Mouse (Mus musculus): ENCODE measurements around the gene Abhd14b. TPM values are rescaled to one million over a fixed set of nuclear protein-coding genes. Genes with fewer than 3 reads are reported as not detected.

Abhd14b gene
- 1 to 10 TPM; 4.5 to 5.0 TPM for total RNA-seq (2021)

GRCm38 (mm10) chr9:106447348-106447747 lies at the start of gene Abhd14b, which contains the start of gene Abhd14a:
TSS of gene Abhd14b (plus strand) at chr9:106447459.
TSS of gene Abhd14a (minus strand) at chr9:106447678.
- DNase-seq, result peak; percentile 93

- DNase-seq, result no peak
Observed at GRCm38 (mm10) chr9:106397733-106398132, 49.5 kb upstream of the Abhd14b start.

GRCm38 (mm10) chr9:106398667-106399311 lies 48.5 kb upstream of the Abhd14b start:
- DNase-seq, result no peak

GRCm38 (mm10) chr9:106399808-106400207 lies 47.5 kb upstream of the Abhd14b start:
- DNase-seq, result no peak

- no peak for DNase-seq
Observed at GRCm38 (mm10) chr9:106402149-106402548, 45.1 kb upstream of the Abhd14b start.

- DNase-seq, result no peak
Observed at GRCm38 (mm10) chr9:106402607-106403375, 44.5 kb upstream of the Abhd14b start.

GRCm38 (mm10) chr9:106405275-106405674 lies 42.0 kb upstream of the Abhd14b start:
- peak; percentile 82 for DNase-seq

- peak; percentile 68 for DNase-seq
Observed at GRCm38 (mm10) chr9:106406443-106407078, 40.7 kb upstream of the Abhd14b start.

GRCm38 (mm10) chr9:106409096-106409495 lies 38.2 kb upstream of the Abhd14b start:
- DNase-seq, result no peak

GRCm38 (mm10) chr9:106410086-106410650 lies 37.1 kb upstream of the Abhd14b start:
- no peak for DNase-seq

- no peak for DNase-seq
Observed at GRCm38 (mm10) chr9:106411091-106411594, 36.1 kb upstream of the Abhd14b start.

GRCm38 (mm10) chr9:106411729-106412128 lies 35.5 kb upstream of the Abhd14b start:
- DNase-seq, result no peak

- no peak for DNase-seq
Observed at GRCm38 (mm10) chr9:106412210-106412609, 35.0 kb upstream of the Abhd14b start.

- DNase-seq, result no peak
Observed at GRCm38 (mm10) chr9:106413606-106414005, 33.7 kb upstream of the Abhd14b start.

- no peak for DNase-seq
Observed at GRCm38 (mm10) chr9:106416826-106417225, 30.4 kb upstream of the Abhd14b start.

- DNase-seq, result peak; percentile 92
Observed at GRCm38 (mm10) chr9:106417841-106418625, 29.2 kb upstream of the Abhd14b start.

GRCm38 (mm10) chr9:106420608-106421007 lies 26.7 kb upstream of the Abhd14b start:
- DNase-seq, result no peak

GRCm38 (mm10) chr9:106421033-106421864 lies 26.0 kb upstream of the Abhd14b start:
- no peak for DNase-seq

- peak; percentile 92 for DNase-seq
Observed at GRCm38 (mm10) chr9:106421865-106422160, 25.4 kb upstream of the Abhd14b start.

GRCm38 (mm10) chr9:106428719-106429220 lies 18.5 kb upstream of the Abhd14b start:
- no peak for DNase-seq
